Mouse (Mus musculus) heart, embryonic 10.5 days (tissue): Measurements from ENCODE around the gene Slc38a3. TPM values are rescaled to one million over a fixed set of nuclear protein-coding genes. Genes with fewer than 3 reads are reported as not detected.

Experiments used
- DNase-seq: peaks from one replicate; pipeline ENCODE4 v3.0.0-alpha.2; 2017; ENCODE audit warnings: low spot score
- H3K27ac ChIP-seq: fragments of 300-500 bp; sonication (generic); 2 replicates; pipeline ENCODE4 v1.5.1; 2016; ENCODE audit warnings: mild to moderate bottlenecking
- H3K27me3 ChIP-seq: fragments of 300-500 bp; sonication (generic); 2 replicates; pipeline ENCODE4 v1.6.1; 2016; ENCODE audit warnings: mild to moderate bottlenecking; ENCODE audit not compliant: poor library complexity, insufficient read depth, severe bottlenecking
- H3K36me3 ChIP-seq: fragments of 300-500 bp; sonication (generic); 2 replicates; pipeline ENCODE4 v1.6.1; 2016; ENCODE audit warnings: mild to moderate bottlenecking, moderate library complexity
- H3K4me1 ChIP-seq: fragments of 300-500 bp; sonication (generic); 2 replicates; pipeline ENCODE4 v1.6.1; 2016; ENCODE audit warnings: mild to moderate bottlenecking
- H3K4me3 ChIP-seq: fragments of 300-500 bp; sonication (generic); 2 replicates; pipeline ENCODE4 v1.5.1; 2016; ENCODE audit warnings: mild to moderate bottlenecking, moderate library complexity
- H3K9me3 ChIP-seq: fragments of 300-500 bp; sonication (generic); 2 replicates; pipeline ENCODE4 v1.6.1; 2016; ENCODE audit warnings: mild to moderate bottlenecking, moderate library complexity
- WGBS: fragments of 180-500 bp; shearing (Covaris S2); methylation state at CpG from one replicate; pipeline ENCODE4 v1.1.7; 2016; 5-methylcytosine and 5-hydroxymethylcytosine counted together
- polyA plus RNA-seq: library from polyadenylated mRNA; unstranded; fragments of >200 nt; fragmentation: Nextera tagmentation; extraction: Ambion mirVana; gene quantifications from 2 replicates; pipeline ENCODE4 v1.2.1, GENCODE M21; 2016

Gene Slc38a3
- polyA plus RNA-seq, 1 experiment from 2014 or later = 4.2 TPM

DNA sequence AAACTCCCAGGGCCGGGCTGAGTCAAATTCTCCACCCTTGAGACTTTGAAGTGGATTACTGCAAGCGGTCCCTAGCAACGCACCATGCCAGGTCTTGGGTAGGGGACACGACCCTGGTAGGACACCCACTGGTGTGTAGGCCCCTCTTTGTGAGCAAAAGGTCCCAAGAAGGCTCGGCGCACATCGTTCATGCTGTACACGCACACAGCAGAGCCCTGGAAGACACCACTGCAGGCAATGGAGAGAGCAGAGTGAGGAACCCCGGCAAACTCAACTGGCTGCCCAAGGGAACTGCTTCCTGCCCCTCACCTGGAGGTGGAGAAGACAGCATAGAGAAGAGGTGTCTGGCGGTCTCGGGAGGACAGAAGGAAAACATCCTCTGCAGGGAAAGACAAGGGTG, 68.1 kb downstream of the Slc38a3 start:
- no peak for DNase-seq
- 81% methylated on average over 11 of the region's 11 CpGs for WGBS
- Histone ChIP-seq H3K9me3 (no peaks in the 10 kb centered on the region), H3K4me3 (no peak overlapping the region), H3K4me1 (peaks cover 63% of the 10 kb centered on the region), H3K36me3 (peaks cover 3% of the 10 kb centered on the region; the same call in 1 of the 2 replicates), H3K27me3 (peaks cover 69% of the 10 kb centered on the region), H3K27ac (no peak overlapping the region)

DNA sequence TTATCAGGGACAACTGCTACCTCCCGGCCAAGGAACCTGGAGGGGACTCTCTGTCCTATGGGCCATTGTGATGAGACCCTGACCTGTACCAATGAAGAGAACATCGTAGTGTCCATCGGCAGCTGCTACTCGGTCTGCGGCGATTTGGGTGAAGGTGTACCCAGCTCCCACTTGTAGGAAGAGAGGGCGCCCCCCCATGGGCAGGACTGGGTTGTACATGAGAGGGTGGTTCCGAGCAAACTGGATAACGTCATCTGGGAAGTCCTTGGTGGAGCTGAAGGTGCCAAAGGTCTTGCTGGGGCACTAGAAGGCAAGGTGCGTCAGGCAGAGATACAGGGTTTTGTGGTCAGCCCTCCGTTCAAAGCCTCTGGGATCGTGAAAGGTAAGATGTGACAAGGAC, 68.6 kb downstream of the Slc38a3 start:
- Histone ChIP-seq H3K4me1 (peaks cover 62% of the 10 kb centered on the region), H3K36me3 (peaks cover 8% of the 10 kb centered on the region; the same call in 1 of the 2 replicates), H3K27ac (no peak overlapping the region), H3K9me3 (no peaks in the 10 kb centered on the region), H3K27me3 (peaks cover 69% of the 10 kb centered on the region), H3K4me3 (no peak overlapping the region)
- DNase-seq = no peak
- WGBS = 72% methylated on average over 12 of the region's 12 CpGs

Other genes starting within 250 kb of the Slc38a3 start
- gene Tmem115, start 135.6 kb downstream of the Slc38a3 start, polyA plus RNA-seq = 42.7 and 46.8 TPM in 2 replicates
- gene Cyb561d2, start 127.3 kb downstream of the Slc38a3 start, polyA plus RNA-seq = 24.1 and 24.5 TPM in 2 replicates
- gene Nprl2, start 127.3 kb downstream of the Slc38a3 start, polyA plus RNA-seq = 28.3 and 33.1 TPM in 2 replicates
- 0.17 TPM in 1 of 2 replicates, not detected in the other for gene Zmynd10, start 122.2 kb downstream of the Slc38a3 start, polyA plus RNA-seq
- 50.5 and 51.7 TPM in 2 replicates for gene Rassf1, start 118.0 kb downstream of the Slc38a3 start, polyA plus RNA-seq
- gene Tusc2, start 106.3 kb downstream of the Slc38a3 start, polyA plus RNA-seq = 64.7 and 70.0 TPM in 2 replicates
- gene Hyal2, start 101.6 kb downstream of the Slc38a3 start, polyA plus RNA-seq = 116 and 128 TPM in 2 replicates
- 4.9 and 6.8 TPM in 2 replicates for gene Hyal1, start 92.6 kb downstream of the Slc38a3 start, polyA plus RNA-seq
- 14.8 and 15.3 TPM in 2 replicates for gene Naa80, start 90.6 kb downstream of the Slc38a3 start, polyA plus RNA-seq
- gene Hyal3, start 88.7 kb downstream of the Slc38a3 start, polyA plus RNA-seq = 0.36 and 0.70 TPM in 2 replicates
- 58.0 and 62.8 TPM in 2 replicates for gene Ifrd2, start 81.9 kb downstream of the Slc38a3 start, polyA plus RNA-seq
- gene Sema3b, start 60.3 kb downstream of the Slc38a3 start, polyA plus RNA-seq = 4.9 and 8.2 TPM in 2 replicates
- gene Gnai2, start 34.2 kb downstream of the Slc38a3 start, polyA plus RNA-seq = 359 and 404 TPM in 2 replicates
- gene Gnat1, start 10.2 kb upstream of the Slc38a3 start, polyA plus RNA-seq = 1.2 and 3.2 TPM in 2 replicates
- 4.7 and 13.2 TPM in 2 replicates for gene Sema3f, start 40.9 kb upstream of the Slc38a3 start, polyA plus RNA-seq
- 131 and 159 TPM in 2 replicates for gene Rbm5, start 101.5 kb upstream of the Slc38a3 start, polyA plus RNA-seq
- gene Rbm6, start 203.7 kb upstream of the Slc38a3 start, polyA plus RNA-seq = 59.6 and 67.1 TPM in 2 replicates
- gene Mon1a, start 218.6 kb upstream of the Slc38a3 start, polyA plus RNA-seq = 10.7 and 10.8 TPM in 2 replicates
- 3.8 and 4.1 TPM in 2 replicates for gene Mst1r, start 237.3 kb upstream of the Slc38a3 start, polyA plus RNA-seq